Mouse (Mus musculus): ENCODE results near the gene Eef1akmt1. TPM values are rescaled to one million over a fixed set of nuclear protein-coding genes. Genes with fewer than 3 reads are reported as not detected.

Eef1akmt1 gene
- polyA plus RNA-seq, 1 experiment = 52.5 TPM

GRCm38 (mm10) chr14:57609816-57610329 lies 38.5 kb upstream of the Eef1akmt1 start:
- DNase-seq = no peak
- Histone ChIP-seq H3K4me1 (ENCODE audit: control insufficient read depth, insufficient read depth, low read length) (peaks cover 3% of the 10 kb centered on the region; the same call in 1 of the 2 replicates), H3K27ac (ENCODE audit: insufficient read depth, low read length) (no peak overlapping the region), H3K4me3 (replicated peaks; ENCODE audit: insufficient read depth, low read depth, low read length) (no peak overlapping the region), H3K27me3 (ENCODE audit: control insufficient read depth, insufficient read depth, low read length) (no peaks in the 10 kb centered on the region)
- no peak for TF ChIP-seq CTCF (IDR thresholded peaks at IDR 0.05; ENCODE audit: borderline replicate concordance, insufficient read depth, low read depth, low read length)
- TF ChIP-seq POLR2A (IDR thresholded peaks at IDR 0.05; ENCODE audit: borderline replicate concordance, insufficient read depth, low read length) = no peak
- WGBS = 70% methylated on average over 4 of the region's 4 CpGs

- peak; percentile 94 to 95 for DNase-seq
- 0% methylated on average over 1 of the region's 1 CpGs for WGBS
- Histone ChIP-seq H3K27ac (ENCODE audit: insufficient read depth, low read length) (peak overlapping the region; percentile 58; the same call in 1 of the 2 replicates), H3K4me1 (ENCODE audit: control insufficient read depth, insufficient read depth, low read length) (peaks cover 3% of the 10 kb centered on the region; the same call in 1 of the 2 replicates), H3K27me3 (ENCODE audit: control insufficient read depth, insufficient read depth, low read length) (no peaks in the 10 kb centered on the region), H3K4me3 (replicated peaks; ENCODE audit: insufficient read depth, low read depth, low read length) (no peak overlapping the region)
- TF ChIP-seq CTCF (IDR thresholded peaks at IDR 0.05; ENCODE audit: borderline replicate concordance, insufficient read depth, low read depth, low read length) (no peak), POLR2A (IDR thresholded peaks at IDR 0.05; ENCODE audit: borderline replicate concordance, insufficient read depth, low read length) (no peak)
Observed at GRCm38 (mm10) chr14:57607500-57607899, 36.1 kb upstream of the Eef1akmt1 start.

- Histone ChIP-seq H3K27me3 (ENCODE audit: control insufficient read depth, insufficient read depth, low read length) (no peaks in the 10 kb centered on the region), H3K4me3 (replicated peaks; ENCODE audit: insufficient read depth, low read depth, low read length) (no peak overlapping the region), H3K4me1 (ENCODE audit: control insufficient read depth, insufficient read depth, low read length) (peaks cover 3% of the 10 kb centered on the region; the same call in 1 of the 2 replicates), H3K27ac (ENCODE audit: insufficient read depth, low read length) (no peak overlapping the region)
- no peak for DNase-seq
- TF ChIP-seq CTCF (IDR thresholded peaks at IDR 0.05; ENCODE audit: borderline replicate concordance, insufficient read depth, low read depth, low read length) = no peak
- no peak for TF ChIP-seq POLR2A (IDR thresholded peaks at IDR 0.05; ENCODE audit: borderline replicate concordance, insufficient read depth, low read length)
- WGBS = 75% methylated on average over 8 of the region's 8 CpGs
Observed at GRCm38 (mm10) chr14:57606663-57607365, 35.4 kb upstream of the Eef1akmt1 start.

- TF ChIP-seq POLR2A (IDR thresholded peaks at IDR 0.05; ENCODE audit: borderline replicate concordance, insufficient read depth, low read length) = no peak
- WGBS = 94% methylated on average over 5 of the region's 5 CpGs
- no peak overlapping the region for H3K4me3 ChIP-seq (replicated peaks; ENCODE audit: insufficient read depth, low read depth, low read length)
Observed at GRCm38 (mm10) chr14:57593279-57593678, 21.9 kb upstream of the Eef1akmt1 start.

GRCm38 (mm10) chr14:57591830-57592229 lies 20.4 kb upstream of the Eef1akmt1 start:
- H3K4me1 ChIP-seq (ENCODE audit: control insufficient read depth, insufficient read depth, low read length) = no peaks in the 10 kb centered on the region
- TF ChIP-seq CTCF (IDR thresholded peaks at IDR 0.05; ENCODE audit: borderline replicate concordance, insufficient read depth, low read depth, low read length) (no peak), POLR2A (IDR thresholded peaks at IDR 0.05; ENCODE audit: borderline replicate concordance, insufficient read depth, low read length) (no peak)
- DNase-seq = no peak
- 89% methylated on average over 3 of the region's 3 CpGs for WGBS
- H3K27me3 ChIP-seq (ENCODE audit: control insufficient read depth, insufficient read depth, low read length) = no peaks in the 10 kb centered on the region
- no peak overlapping the region for H3K4me3 ChIP-seq (replicated peaks; ENCODE audit: insufficient read depth, low read depth, low read length)
- no peak overlapping the region for H3K27ac ChIP-seq (ENCODE audit: insufficient read depth, low read length)

More at GRCm38 (mm10) chr14:57593279-57593678, 21.9 kb upstream of the Eef1akmt1 start:
- Histone ChIP-seq H3K27me3 (ENCODE audit: control insufficient read depth, insufficient read depth, low read length) (no peaks in the 10 kb centered on the region), H3K4me1 (ENCODE audit: control insufficient read depth, insufficient read depth, low read length) (no peaks in the 10 kb centered on the region), H3K27ac (ENCODE audit: insufficient read depth, low read length) (no peak overlapping the region)
- no peak for DNase-seq

GRCm38 (mm10) chr14:57576364-57577060 lies 5.1 kb upstream of the Eef1akmt1 start:
- TF ChIP-seq CTCF (IDR thresholded peaks at IDR 0.05; ENCODE audit: borderline replicate concordance, insufficient read depth, low read depth, low read length) (no peak), POLR2A (IDR thresholded peaks at IDR 0.05; ENCODE audit: borderline replicate concordance, insufficient read depth, low read length) (no peak)
- Histone ChIP-seq H3K4me1 (ENCODE audit: control insufficient read depth, insufficient read depth, low read length) (no peaks in the 10 kb centered on the region; the same call in 1 of the 2 replicates), H3K4me3 (replicated peaks; ENCODE audit: insufficient read depth, low read depth, low read length) (no peak overlapping the region), H3K27ac (ENCODE audit: insufficient read depth, low read length) (no peak overlapping the region), H3K27me3 (ENCODE audit: control insufficient read depth, insufficient read depth, low read length) (no peaks in the 10 kb centered on the region)
- no peak for DNase-seq
- WGBS = 94% methylated on average over 2 of the region's 2 CpGs

- no peak for TF ChIP-seq CTCF (IDR thresholded peaks at IDR 0.05; ENCODE audit: borderline replicate concordance, insufficient read depth, low read depth, low read length)
- no peak for TF ChIP-seq POLR2A (IDR thresholded peaks at IDR 0.05; ENCODE audit: borderline replicate concordance, insufficient read depth, low read length)
- Histone ChIP-seq H3K4me1 (ENCODE audit: control insufficient read depth, insufficient read depth, low read length) (no peaks in the 10 kb centered on the region), H3K27me3 (ENCODE audit: control insufficient read depth, insufficient read depth, low read length) (no peaks in the 10 kb centered on the region), H3K27ac (ENCODE audit: insufficient read depth, low read length) (no peak overlapping the region), H3K4me3 (replicated peaks; ENCODE audit: insufficient read depth, low read depth, low read length) (no peak overlapping the region)
- no peak for DNase-seq
- 76% methylated on average over 6 of the region's 6 CpGs for WGBS
Observed at GRCm38 (mm10) chr14:57574792-57575587, 3.6 kb upstream of the Eef1akmt1 start.

Data from cerebellum, adult 2 months (tissue).